Mouse (Mus musculus) CH12.LX (cell line): Measurements from ENCODE around the gene Atg9b. TPM values are rescaled to one million over a fixed set of nuclear protein-coding genes. Genes with fewer than 3 reads are reported as not detected.

Source experiments
- polyA plus RNA-seq: library from polyadenylated mRNA; unstranded; fragments of >175 nt; gene quantifications from 2 replicates; pipeline ENCODE4 v1.2.1, GENCODE M21; 2012; ENCODE audit warnings: low read depth; ENCODE audit not compliant: insufficient read length
- total RNA-seq, 2 experiments: library from RNA; depleted of rRNA; stranded (reverse); fragments of 300-350 nt in 1 of 2; fragments of >200 nt in 1 of 2; gene quantifications; 2 replicates each; pipeline ENCODE4 v1.2.3; 2012 to 2014

Atg9b gene
- total and polyA plus RNA-seq, 3 experiments = 0.68 to 1.3 (median 0.81) TPM

Other genes with a start within 250 kb of the Atg9b start
- gene Nupl2, start 227.2 kb downstream of the Atg9b start, total RNA-seq (2012; rRNA removed) = 12.0 and 15.7 TPM in 2 replicates
- 33.4 and 33.9 TPM in 2 replicates for gene Nupl2, start 227.2 kb downstream of the Atg9b start, total RNA-seq (2014; rRNA removed)
- gene Nupl2, start 227.2 kb downstream of the Atg9b start, polyA plus RNA-seq = 24.8 and 28.9 TPM in 2 replicates
- gene Kcnh2, start 40.5 kb downstream of the Atg9b start, total RNA-seq (2012; rRNA removed) = 1.7 and 2.8 TPM in 2 replicates
- 0.20 and 0.30 TPM in 2 replicates for gene Kcnh2, start 40.5 kb downstream of the Atg9b start, total RNA-seq (2014; rRNA removed)
- 0.59 and 0.95 TPM in 2 replicates for gene Kcnh2, start 40.5 kb downstream of the Atg9b start, polyA plus RNA-seq
- 0.30 and 0.34 TPM in 2 replicates for gene Nos3, start 27.3 kb downstream of the Atg9b start, total RNA-seq (2012; rRNA removed)
- 0.22 and 0.36 TPM in 2 replicates for gene Nos3, start 27.3 kb downstream of the Atg9b start, total RNA-seq (2014; rRNA removed)
- gene Nos3, start 27.3 kb downstream of the Atg9b start, polyA plus RNA-seq = 0.31 and 0.37 TPM in 2 replicates
- gene Abcb8, start 1.5 kb upstream of the Atg9b start, total RNA-seq (2012; rRNA removed) = 50.3 and 58.7 TPM in 2 replicates
- gene Abcb8, start 1.5 kb upstream of the Atg9b start, total RNA-seq (2014; rRNA removed) = 31.0 and 34.7 TPM in 2 replicates
- 36.9 and 45.4 TPM in 2 replicates for gene Abcb8, start 1.5 kb upstream of the Atg9b start, polyA plus RNA-seq
- gene Asic3, start 21.2 kb upstream of the Atg9b start, total RNA-seq (2012; rRNA removed) = 0.25 TPM in 1 of 2 replicates, not detected in the other
- not detected in 2 replicates for gene Asic3, start 21.2 kb upstream of the Atg9b start, total RNA-seq (2014; rRNA removed)
- 1.1 and 1.3 TPM in 2 replicates for gene Asic3, start 21.2 kb upstream of the Atg9b start, polyA plus RNA-seq
- gene Cdk5, start 31.4 kb upstream of the Atg9b start, total RNA-seq (2012; rRNA removed) = 10.4 and 12.1 TPM in 2 replicates
- gene Cdk5, start 31.4 kb upstream of the Atg9b start, total RNA-seq (2014; rRNA removed) = 7.4 and 9.2 TPM in 2 replicates
- 25.1 and 26.6 TPM in 2 replicates for gene Cdk5, start 31.4 kb upstream of the Atg9b start, polyA plus RNA-seq
- gene Slc4a2, start 31.7 kb upstream of the Atg9b start, total RNA-seq (2012; rRNA removed) = 17.2 and 18.6 TPM in 2 replicates
- 12.7 and 12.9 TPM in 2 replicates for gene Slc4a2, start 31.7 kb upstream of the Atg9b start, total RNA-seq (2014; rRNA removed)
- gene Slc4a2, start 31.7 kb upstream of the Atg9b start, polyA plus RNA-seq = 27.2 and 27.3 TPM in 2 replicates
- 61.2 and 61.4 TPM in 2 replicates for gene Fastk, start 53.1 kb upstream of the Atg9b start, total RNA-seq (2012; rRNA removed)
- gene Fastk, start 53.1 kb upstream of the Atg9b start, total RNA-seq (2014; rRNA removed) = 41.8 and 44.8 TPM in 2 replicates
- 88.0 and 88.1 TPM in 2 replicates for gene Fastk, start 53.1 kb upstream of the Atg9b start, polyA plus RNA-seq
- 9.6 and 13.1 TPM in 2 replicates for gene Tmub1, start 55.7 kb upstream of the Atg9b start, total RNA-seq (2012; rRNA removed)
- 6.1 and 7.6 TPM in 2 replicates for gene Tmub1, start 55.7 kb upstream of the Atg9b start, total RNA-seq (2014; rRNA removed)
- 8.6 and 11.2 TPM in 2 replicates for gene Tmub1, start 55.7 kb upstream of the Atg9b start, polyA plus RNA-seq
- 43.5 and 46.3 TPM in 2 replicates for gene Agap3, start 60.0 kb upstream of the Atg9b start, total RNA-seq (2012; rRNA removed)
- 12.8 and 15.4 TPM in 2 replicates for gene Agap3, start 60.0 kb upstream of the Atg9b start, total RNA-seq (2014; rRNA removed)
- gene Agap3, start 60.0 kb upstream of the Atg9b start, polyA plus RNA-seq = 37.9 and 38.0 TPM in 2 replicates
- 0.04 and 0.08 TPM in 2 replicates for gene Gbx1, start 135.1 kb upstream of the Atg9b start, total RNA-seq (2012; rRNA removed)
- gene Gbx1, start 135.1 kb upstream of the Atg9b start, total RNA-seq (2014; rRNA removed) = not detected in 2 replicates
- gene Gbx1, start 135.1 kb upstream of the Atg9b start, polyA plus RNA-seq = 0.07 and 0.13 TPM in 2 replicates
- not detected in 2 replicates for gene Asb10, start 148.8 kb upstream of the Atg9b start, total RNA-seq (2012; rRNA removed)
- gene Asb10, start 148.8 kb upstream of the Atg9b start, total RNA-seq (2014; rRNA removed) = not detected in 2 replicates
- gene Asb10, start 148.8 kb upstream of the Atg9b start, polyA plus RNA-seq = not detected in 2 replicates
- not detected in 2 replicates for gene 4931409K22Rik, start 164.7 kb upstream of the Atg9b start, total RNA-seq (2012; rRNA removed)
- gene 4931409K22Rik, start 164.7 kb upstream of the Atg9b start, total RNA-seq (2014; rRNA removed) = not detected in 2 replicates
- gene 4931409K22Rik, start 164.7 kb upstream of the Atg9b start, polyA plus RNA-seq = not detected in 2 replicates
- gene Abcf2, start 185.3 kb upstream of the Atg9b start, total RNA-seq (2012; rRNA removed) = 118 and 152 TPM in 2 replicates
- 162 and 169 TPM in 2 replicates for gene Abcf2, start 185.3 kb upstream of the Atg9b start, total RNA-seq (2014; rRNA removed)
- 160 and 162 TPM in 2 replicates for gene Abcf2, start 185.3 kb upstream of the Atg9b start, polyA plus RNA-seq
- gene Chpf2, start 194.6 kb upstream of the Atg9b start, total RNA-seq (2012; rRNA removed) = 20.4 and 25.5 TPM in 2 replicates
- 11.2 and 11.9 TPM in 2 replicates for gene Chpf2, start 194.6 kb upstream of the Atg9b start, total RNA-seq (2014; rRNA removed)
- 22.8 and 26.9 TPM in 2 replicates for gene Chpf2, start 194.6 kb upstream of the Atg9b start, polyA plus RNA-seq
- 1.3 and 1.5 TPM in 2 replicates for gene Smarcd3, start 232.3 kb upstream of the Atg9b start, total RNA-seq (2012; rRNA removed)
- gene Smarcd3, start 232.3 kb upstream of the Atg9b start, total RNA-seq (2014; rRNA removed) = not detected in 2 replicates
- 2.2 and 2.8 TPM in 2 replicates for gene Smarcd3, start 232.3 kb upstream of the Atg9b start, polyA plus RNA-seq